Mouse (Mus musculus): ENCODE results near the gene Kif1a. TPM values are rescaled to one million over a fixed set of nuclear protein-coding genes. Genes with fewer than 3 reads are reported as not detected.

Gene Kif1a
- total and polyA plus RNA-seq, 2 experiments from 2014 or later = 7.2 to 15.6 TPM

DNA sequence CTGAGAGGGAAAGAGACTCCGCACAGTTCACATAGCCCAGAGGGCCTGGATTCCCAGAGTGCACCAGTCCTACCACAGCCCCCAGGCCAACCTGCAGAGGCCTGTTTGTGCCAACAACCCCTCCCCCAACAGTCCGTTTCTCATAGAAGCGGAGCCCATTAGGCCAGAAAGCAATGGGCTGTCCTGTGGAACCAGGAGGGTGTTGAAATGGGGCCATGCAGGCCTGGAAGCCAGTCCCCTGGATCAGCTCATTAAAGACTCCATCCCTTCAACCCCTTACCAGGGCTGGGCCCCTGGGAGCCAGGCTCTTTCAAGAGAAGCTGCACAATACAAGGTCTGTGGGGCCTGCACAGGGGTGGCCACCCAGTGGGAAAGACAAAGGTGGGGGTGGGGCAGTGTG, 22.1 kb downstream of the Kif1a start:
- no peak overlapping the region for H3K9ac ChIP-seq (replicated peaks; ENCODE audit: low read depth, low read length)
- no peaks in the 10 kb centered on the region for H3K4me1 ChIP-seq (ENCODE audit: control insufficient read depth, insufficient read depth)
- no peaks in the 10 kb centered on the region for H3K36me3 ChIP-seq (replicated peaks; ENCODE audit: control insufficient read depth, insufficient read depth, low read length)
- no peak overlapping the region for H3K4me3 ChIP-seq (ENCODE audit: low read depth, low read length)
- no peaks in the 10 kb centered on the region for H3K27me3 ChIP-seq (ENCODE audit: control insufficient read depth, insufficient read depth, low read length)
- H3K9me3 ChIP-seq (replicated peaks; ENCODE audit: control insufficient read depth, low read length) = no peaks in the 10 kb centered on the region
- no peak overlapping the region for H3K4me2 ChIP-seq (ENCODE audit: low read depth, low read length)
- no peak overlapping the region for H3K27ac ChIP-seq (ENCODE audit: low read depth)
- DNase-seq (ENCODE audit: low spot score) = no peak
- TF ChIP-seq CTCF (IDR thresholded peaks at IDR 0.05; ENCODE audit: low read depth) (no peak), EP300 (IDR thresholded peaks at IDR 0.05; ENCODE audit: low read depth) (no peak)
- no peak for ATAC-seq (ENCODE audit: insufficient read depth, low read depth)
- WGBS = 93% methylated on average over 3 of the region's 3 CpGs

DNA sequence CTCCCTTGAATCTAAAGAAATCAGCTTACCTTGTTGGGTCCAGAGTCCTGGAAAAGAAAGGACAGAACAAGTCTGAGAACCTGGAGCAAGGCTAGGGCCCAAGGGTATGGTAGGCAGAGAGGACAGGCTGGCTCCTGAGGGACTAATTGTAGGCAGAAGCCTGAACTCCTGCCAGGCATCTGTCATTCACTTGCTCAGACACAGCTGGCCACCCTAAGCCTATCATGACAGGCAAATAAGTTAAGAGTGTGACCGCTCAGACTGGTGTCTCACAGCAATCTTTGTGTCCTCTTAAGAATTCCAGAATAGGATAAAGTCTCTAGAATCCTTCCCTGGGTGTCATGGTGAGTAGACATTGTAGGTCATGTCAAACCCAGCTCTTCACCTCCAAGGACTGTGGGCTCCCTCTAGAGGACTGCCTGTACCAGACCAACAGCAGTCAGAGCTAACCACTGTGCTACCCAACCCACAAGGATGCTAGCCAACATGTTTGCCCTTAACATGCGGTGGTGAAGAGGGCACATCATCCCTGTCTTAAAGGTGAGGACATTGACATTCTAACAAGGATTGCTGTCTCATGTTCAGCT, 29.4 kb downstream of the Kif1a start:
- DNase-seq (ENCODE audit: low spot score) = peak; percentile 76

DNA sequence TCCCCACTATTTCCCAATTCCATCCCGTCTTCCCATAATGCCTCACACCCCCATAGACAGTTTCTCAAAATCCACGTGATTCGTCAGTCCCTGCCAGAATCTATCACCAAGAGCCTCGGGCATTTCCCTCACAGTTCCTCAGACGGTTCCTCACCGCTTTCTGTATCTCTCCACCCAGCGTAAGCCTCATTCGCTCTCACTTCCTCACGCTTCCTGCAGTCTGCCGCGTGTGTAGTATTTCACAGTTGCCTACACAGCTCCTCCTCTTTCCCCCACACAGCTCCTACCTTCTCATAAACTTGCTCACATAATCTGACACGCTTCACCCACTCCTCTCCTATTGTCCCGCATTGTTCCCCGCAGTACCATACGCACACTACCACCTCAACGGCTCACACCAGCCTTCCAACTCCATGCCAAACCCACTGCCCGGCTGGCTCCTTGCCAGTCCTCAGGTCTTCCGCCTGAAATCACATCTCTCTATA, 30.2 kb downstream of the Kif1a start:
- no peaks in the 10 kb centered on the region for H3K27me3 ChIP-seq (ENCODE audit: control insufficient read depth, insufficient read depth, low read length)
- WGBS = 68% methylated on average over 18 of the region's 18 CpGs
- TF ChIP-seq EP300 (IDR thresholded peaks at IDR 0.05; ENCODE audit: low read depth) (no peak), CTCF (IDR thresholded peaks at IDR 0.05; ENCODE audit: low read depth) (no peak)
- H3K27ac ChIP-seq (ENCODE audit: low read depth) = no peak overlapping the region
- no peaks in the 10 kb centered on the region for H3K36me3 ChIP-seq (replicated peaks; ENCODE audit: control insufficient read depth, insufficient read depth, low read length)
- peaks cover 13% of the 10 kb centered on the region for H3K4me1 ChIP-seq (ENCODE audit: control insufficient read depth, insufficient read depth)
- H3K9me3 ChIP-seq (replicated peaks; ENCODE audit: control insufficient read depth, low read length) = no peaks in the 10 kb centered on the region
- no peak overlapping the region for H3K9ac ChIP-seq (replicated peaks; ENCODE audit: low read depth, low read length)
- H3K4me3 ChIP-seq (ENCODE audit: low read depth, low read length) = no peak overlapping the region
- no peak overlapping the region for H3K4me2 ChIP-seq (ENCODE audit: low read depth, low read length)
- ATAC-seq (ENCODE audit: insufficient read depth, low read depth) = no peak
- DNase-seq (ENCODE audit: low spot score) = no peak

More for the DNA sequence above, 29.4 kb downstream of the Kif1a start:
- Histone ChIP-seq H3K9ac (replicated peaks; ENCODE audit: low read depth, low read length) (no peak overlapping the region), H3K9me3 (replicated peaks; ENCODE audit: control insufficient read depth, low read length) (no peaks in the 10 kb centered on the region), H3K36me3 (replicated peaks; ENCODE audit: control insufficient read depth, insufficient read depth, low read length) (no peaks in the 10 kb centered on the region), H3K27me3 (ENCODE audit: control insufficient read depth, insufficient read depth, low read length) (no peaks in the 10 kb centered on the region), H3K4me2 (ENCODE audit: low read depth, low read length) (no peak overlapping the region), H3K4me1 (ENCODE audit: control insufficient read depth, insufficient read depth) (peaks cover 13% of the 10 kb centered on the region), H3K4me3 (ENCODE audit: low read depth, low read length) (no peak overlapping the region), H3K27ac (ENCODE audit: low read depth) (0 out of 2 replicates have a peak overlapping the region, but pooled peaks have one; percentile 7)
- no peak for TF ChIP-seq EP300 (IDR thresholded peaks at IDR 0.05; ENCODE audit: low read depth)
- TF ChIP-seq CTCF (IDR thresholded peaks at IDR 0.05; ENCODE audit: low read depth) = peak; percentile 72
- peak; percentile 69 for ATAC-seq (ENCODE audit: insufficient read depth, low read depth)
- 45% methylated on average over 2 of the region's 2 CpGs for WGBS

DNA sequence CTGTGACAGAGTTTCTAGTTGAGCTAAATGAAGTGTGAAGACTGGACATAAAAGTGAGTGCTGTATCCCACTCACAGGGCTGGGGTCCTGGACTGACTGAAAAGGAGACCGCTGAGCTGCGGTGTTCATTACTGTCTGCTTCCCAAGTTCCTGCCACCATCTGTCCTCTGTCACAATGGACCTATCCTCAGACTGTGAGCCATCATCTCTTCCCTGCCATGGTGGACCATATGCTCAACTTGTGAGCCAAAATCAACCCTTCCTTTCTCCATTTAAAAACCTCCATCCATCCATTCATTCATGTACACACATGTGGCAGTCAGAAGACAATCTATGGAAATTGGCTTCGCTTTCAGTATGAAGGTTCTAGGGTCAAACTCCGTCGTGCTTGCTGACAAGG, 30.9 kb downstream of the Kif1a start:
- no peak overlapping the region for H3K4me2 ChIP-seq (ENCODE audit: low read depth, low read length)
- H3K9ac ChIP-seq (replicated peaks; ENCODE audit: low read depth, low read length) = no peak overlapping the region
- DNase-seq (ENCODE audit: low spot score) (no peak), ATAC-seq (ENCODE audit: insufficient read depth, low read depth) (no peak)
- TF ChIP-seq EP300 (IDR thresholded peaks at IDR 0.05; ENCODE audit: low read depth) (no peak), CTCF (IDR thresholded peaks at IDR 0.05; ENCODE audit: low read depth) (no peak)
- H3K27me3 ChIP-seq (ENCODE audit: control insufficient read depth, insufficient read depth, low read length) = no peaks in the 10 kb centered on the region
- WGBS = 86% methylated on average over 5 of the region's 5 CpGs
- H3K4me3 ChIP-seq (ENCODE audit: low read depth, low read length) = no peak overlapping the region
- H3K4me1 ChIP-seq (ENCODE audit: control insufficient read depth, insufficient read depth) = peaks cover 13% of the 10 kb centered on the region
- H3K36me3 ChIP-seq (replicated peaks; ENCODE audit: control insufficient read depth, insufficient read depth, low read length) = no peaks in the 10 kb centered on the region
- no peak overlapping the region for H3K27ac ChIP-seq (ENCODE audit: low read depth)
- H3K9me3 ChIP-seq (replicated peaks; ENCODE audit: control insufficient read depth, low read length) = no peaks in the 10 kb centered on the region

DNA sequence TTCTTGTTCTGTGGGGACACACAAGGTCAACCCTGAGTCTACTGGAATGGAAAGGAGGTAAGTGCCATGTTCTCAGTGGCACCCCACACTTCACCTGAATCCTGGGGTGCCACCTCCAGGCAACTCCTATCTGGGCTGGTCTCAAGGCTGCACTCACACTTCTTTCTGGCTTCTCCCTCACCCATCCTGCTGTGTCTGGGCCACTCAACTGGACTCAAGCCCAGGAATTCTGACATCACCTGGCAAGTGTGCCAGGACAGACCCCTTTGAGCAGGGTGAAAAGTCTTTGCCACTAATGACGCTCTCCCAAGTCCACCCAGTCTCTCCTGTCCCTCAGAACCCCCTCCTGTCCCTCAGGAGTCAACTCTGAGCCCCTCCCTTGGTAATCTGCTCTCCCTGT, 33.2 kb downstream of the Kif1a start:
- Histone ChIP-seq H3K36me3 (replicated peaks; ENCODE audit: control insufficient read depth, insufficient read depth, low read length) (no peaks in the 10 kb centered on the region), H3K9ac (replicated peaks; ENCODE audit: low read depth, low read length) (no peak overlapping the region), H3K4me3 (ENCODE audit: low read depth, low read length) (no peak overlapping the region), H3K4me1 (ENCODE audit: control insufficient read depth, insufficient read depth) (peaks cover 22% of the 10 kb centered on the region), H3K4me2 (ENCODE audit: low read depth, low read length) (no peak overlapping the region), H3K9me3 (replicated peaks; ENCODE audit: control insufficient read depth, low read length) (no peaks in the 10 kb centered on the region), H3K27me3 (ENCODE audit: control insufficient read depth, insufficient read depth, low read length) (no peaks in the 10 kb centered on the region), H3K27ac (ENCODE audit: low read depth) (no peak overlapping the region)
- peak; percentile 23 for DNase-seq (ENCODE audit: low spot score)
- TF ChIP-seq CTCF (IDR thresholded peaks at IDR 0.05; ENCODE audit: low read depth) (no peak), EP300 (IDR thresholded peaks at IDR 0.05; ENCODE audit: low read depth) (no peak)
- ATAC-seq (ENCODE audit: insufficient read depth, low read depth) = peak; percentile 19; the same call in 1 of the 2 replicates
- 30% methylated on average over 1 of the region's 1 CpGs for WGBS

DNA sequence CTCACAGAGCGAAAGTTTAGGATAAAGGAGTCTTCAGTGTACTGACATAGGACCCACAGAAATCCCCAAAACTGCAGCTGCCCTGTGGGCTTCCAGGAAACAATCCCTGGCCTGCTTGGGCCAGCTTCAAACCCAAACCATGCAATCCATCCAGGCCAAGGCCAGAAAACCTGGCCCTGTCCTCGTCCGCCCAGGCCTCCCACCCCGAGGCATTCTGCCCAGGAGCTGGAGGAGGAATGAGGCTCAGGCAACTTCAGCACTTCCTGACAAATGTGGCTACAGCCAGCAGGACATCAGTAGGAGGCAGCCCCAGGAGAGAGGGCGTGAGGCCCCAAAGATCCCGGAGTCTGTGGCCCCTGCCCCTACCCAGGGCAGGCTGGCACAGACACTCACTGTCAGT, 36.1 kb downstream of the Kif1a start:
- Histone ChIP-seq H3K9me3 (replicated peaks; ENCODE audit: control insufficient read depth, low read length) (no peaks in the 10 kb centered on the region), H3K27ac (ENCODE audit: low read depth) (no peak overlapping the region), H3K36me3 (replicated peaks; ENCODE audit: control insufficient read depth, insufficient read depth, low read length) (no peaks in the 10 kb centered on the region), H3K4me1 (ENCODE audit: control insufficient read depth, insufficient read depth) (peaks cover 32% of the 10 kb centered on the region), H3K27me3 (ENCODE audit: control insufficient read depth, insufficient read depth, low read length) (no peaks in the 10 kb centered on the region), H3K4me3 (ENCODE audit: low read depth, low read length) (no peak overlapping the region), H3K4me2 (ENCODE audit: low read depth, low read length) (no peak overlapping the region), H3K9ac (replicated peaks; ENCODE audit: low read depth, low read length) (no peak overlapping the region)
- 71% methylated on average over 6 of the region's 6 CpGs for WGBS
- no peak for ATAC-seq (ENCODE audit: insufficient read depth, low read depth)
- no peak for DNase-seq (ENCODE audit: low spot score)
- TF ChIP-seq CTCF (IDR thresholded peaks at IDR 0.05; ENCODE audit: low read depth) = no peak
- TF ChIP-seq EP300 (IDR thresholded peaks at IDR 0.05; ENCODE audit: low read depth) = no peak

Data from heart, postnatal 0 days (tissue).